Mouse (Mus musculus) adrenal gland, postnatal 0 days (tissue): Measurements from ENCODE around the gene Myh7. TPM values are rescaled to one million over a fixed set of nuclear protein-coding genes. Genes with fewer than 3 reads are reported as not detected.

ENCODE experiments used
- microRNA-seq: library from miRNA; unstranded; fragments of <30 nt; microRNA quantifications from one replicate; pipeline ENCODE4, GENCODE M21; 2016; ENCODE audit warnings: borderline replicate concordance; ENCODE audit not compliant: insufficient number of aligned reads
- polyA plus RNA-seq: library from polyadenylated mRNA; unstranded; fragments of >200 nt; fragmentation: Nextera tagmentation; extraction: Ambion mirVana; gene quantifications from 2 replicates; pipeline ENCODE4 v1.2.1, GENCODE M21; 2015

Gene Myh7
- polyA plus RNA-seq = 1.7 and 2.2 TPM in 2 replicates

GRCm38 (mm10) chr14:54994136-54994868 lies at the start of gene Myh7:
Myh7 (minus strand) TSS chr14:54994626.

GRCm38 (mm10) chr14:55014991-55015766 lies 20.8 kb upstream of the Myh7 start, which contains the start of gene Ngdn:
Ngdn (plus strand) TSS chr14:55015454.

GRCm38 (mm10) chr14:54976633-54977032 lies 17.8 kb downstream of the Myh7 start, which contains the start of gene Gm17428:
Gm17428 (plus strand) TSS chr14:54976933.

GRCm38 (mm10) chr14:54966320-54966977 lies 28.0 kb downstream of the Myh7 start, which contains the start of gene Myh6:
Myh6 (minus strand) TSS chr14:54966927.

GRCm38 (mm10) chr14:54935904-54936830 lies 58.3 kb downstream of the Myh7 start, which contains the start of gene Cmtm5:
Cmtm5 (plus strand) TSS chr14:54936261.

GRCm38 (mm10) chr14:54932645-54933150 lies 61.7 kb downstream of the Myh7 start, which contains the start of gene Il25:
Il25 (plus strand) TSS chr14:54932695.

GRCm38 (mm10) chr14:54925349-54926342 lies 68.8 kb downstream of the Myh7 start, which contains the start of gene Efs:
Efs (minus strand) TSS chr14:54926126.

Small RNA genes within 50 kb of the gene (microRNA-seq; reads per million reads assigned to microRNA genes)
- gene Mir208a (not detected), gene Mir208b (4.2 reads per million, percentile 3 among the genes with 10 or more reads in this experiment)

Other genes with a start within 250 kb of the Myh7 start
- 16.5 and 30.8 TPM in 2 replicates for gene Slc7a8, start 212.7 kb downstream of the Myh7 start, polyA plus RNA-seq
- gene Rnf212b, start 180.5 kb downstream of the Myh7 start, polyA plus RNA-seq = 1.1 and 1.5 TPM in 2 replicates
- 5.6 and 9.5 TPM in 2 replicates for gene Homez, start 123.7 kb downstream of the Myh7 start, polyA plus RNA-seq
- 1.6 and 1.8 TPM in 2 replicates for gene Ppp1r3e, start 117.1 kb downstream of the Myh7 start, polyA plus RNA-seq
- gene Bcl2l2, start 111.2 kb downstream of the Myh7 start, polyA plus RNA-seq = 3.2 and 4.3 TPM in 2 replicates
- 2.8 TPM in 1 of 2 replicates, not detected in the other for gene Gm20521, start 111.2 kb downstream of the Myh7 start, polyA plus RNA-seq
- 56.6 and 88.0 TPM in 2 replicates for gene Pabpn1, start 102.1 kb downstream of the Myh7 start, polyA plus RNA-seq
- 47.4 and 48.2 TPM in 2 replicates for gene Slc22a17, start 81.5 kb downstream of the Myh7 start, polyA plus RNA-seq
- 10.4 and 13.2 TPM in 2 replicates for gene Efs, start 68.5 kb downstream of the Myh7 start, polyA plus RNA-seq
- 0.32 TPM in 1 of 2 replicates, not detected in the other for gene Il25, start 61.9 kb downstream of the Myh7 start, polyA plus RNA-seq
- 5.5 and 12.5 TPM in 2 replicates for gene Cmtm5, start 58.4 kb downstream of the Myh7 start, polyA plus RNA-seq
- gene Myh6, start 27.7 kb downstream of the Myh7 start, polyA plus RNA-seq = 1.1 and 3.5 TPM in 2 replicates
- not detected in 2 replicates for gene Gm17428, start 17.7 kb downstream of the Myh7 start, polyA plus RNA-seq
- 77.4 and 82.0 TPM in 2 replicates for gene Ngdn, start 20.8 kb upstream of the Myh7 start, polyA plus RNA-seq
- 4.4 and 6.0 TPM in 2 replicates for gene Zfhx2, start 97.7 kb upstream of the Myh7 start, polyA plus RNA-seq
- gene Thtpa, start 100.2 kb upstream of the Myh7 start, polyA plus RNA-seq = 13.7 and 16.6 TPM in 2 replicates
- 10.0 and 17.4 TPM in 2 replicates for gene Ap1g2, start 112.0 kb upstream of the Myh7 start, polyA plus RNA-seq
- gene Jph4, start 122.3 kb upstream of the Myh7 start, polyA plus RNA-seq = 3.6 and 7.0 TPM in 2 replicates
- gene Dhrs2, start 227.4 kb upstream of the Myh7 start, polyA plus RNA-seq = 0.37 and 0.41 TPM in 2 replicates